Mouse (Mus musculus) frontal cortex, postnatal 14 days (tissue): ENCODE results near the gene Fmod.

Experiments used
- DNase-seq, 2 experiments: peaks; one replicate each; pipeline ENCODE4 v3.0.0; 2022; ENCODE audit warnings: low spot score in 2 of 2

Fmod gene

DNA sequence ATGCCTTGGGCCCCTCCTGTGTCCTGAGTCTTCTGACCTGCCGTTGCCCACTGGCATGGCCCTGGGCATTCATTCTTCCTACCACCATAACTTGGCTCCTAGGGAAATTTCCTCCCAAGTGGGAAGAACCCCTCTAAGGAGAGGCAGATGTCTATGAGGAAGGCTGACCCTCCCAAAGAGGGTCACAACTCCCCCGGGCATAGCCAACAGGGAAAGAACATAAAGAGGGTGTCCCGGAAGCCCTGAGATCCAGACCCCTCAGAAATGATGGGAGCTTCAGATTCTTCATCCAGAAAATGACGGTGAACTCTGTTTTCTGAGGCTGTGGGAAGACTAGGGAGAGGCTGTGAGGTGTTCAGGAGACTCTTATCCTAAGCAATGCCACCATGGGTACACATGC lies 58.7 kb downstream of the Fmod start:
- no peak for DNase-seq

DNA sequence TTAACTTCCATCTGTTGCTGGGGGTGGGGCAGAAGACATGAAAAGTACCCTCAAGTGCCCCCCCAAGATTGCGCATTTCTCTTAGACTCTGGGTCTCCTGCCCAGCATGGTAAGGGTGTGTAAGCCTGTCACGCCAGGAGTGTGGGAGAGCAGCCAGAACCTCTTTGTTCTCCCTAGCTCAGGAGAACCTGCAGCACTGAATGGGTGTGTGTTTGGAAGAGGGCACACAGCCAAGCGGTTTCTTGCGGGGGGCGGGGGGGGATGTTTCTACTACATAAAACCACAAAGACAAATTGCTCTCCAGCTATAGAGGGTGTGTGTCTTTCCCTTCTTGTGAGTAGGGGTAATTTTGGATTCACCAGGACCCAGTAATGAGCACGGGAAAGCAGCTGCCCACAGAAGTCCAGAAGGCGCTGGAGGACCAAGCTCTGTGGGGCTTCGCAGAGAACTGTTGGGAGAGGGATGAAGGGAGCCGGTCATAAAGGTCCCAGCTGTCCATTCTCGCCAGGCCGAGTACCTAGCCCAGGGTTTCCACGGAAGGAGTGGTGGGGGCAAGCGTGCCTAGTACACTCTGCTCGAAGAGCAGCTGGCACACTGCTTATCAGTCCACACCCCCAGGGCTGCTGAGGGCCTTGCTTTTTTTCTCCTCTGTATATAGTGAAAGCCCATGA lies 59.3 kb downstream of the Fmod start:
- no peak for DNase-seq

GRCm38 (mm10) chr1:134097080-134097855 lies 60.2 kb downstream of the Fmod start:
- no peak for DNase-seq
